Mouse (Mus musculus) inflammation-experienced regulatory T-cells, adult 6 months (primary cell): ENCODE data around the gene Slc35b1. TPM values are rescaled to one million over a fixed set of nuclear protein-coding genes. Genes with fewer than 3 reads are reported as not detected.
"Not testable (repeated sequence)": the region's sequence is repeated elsewhere in the genome, so short reads cannot be mapped to it uniquely, and the experiment has no call there.

ENCODE experiments used
- ATAC-seq: one replicate; pipeline ENCODE4 v1.8.0; 2017
- polyA plus RNA-seq, 3 experiments: library from polyadenylated mRNA; unstranded; fragments of 100-300 nt; shearing (Covaris generic); gene quantifications; one replicate each; pipeline ENCODE4 v1.2.1; 2017

Gene Slc35b1
- polyA plus RNA-seq, 3 experiments from 2014 or later: 63.5 to 83.2 (median 70.3) TPM

GRCm38 (mm10) chr11:95396548-95396947 is 12.1 kb downstream of the Slc35b1 start:
- no peak for ATAC-seq

- no peak for ATAC-seq
Measured at GRCm38 (mm10) chr11:95397843-95398835, 13.6 kb downstream of the Slc35b1 start.

- ATAC-seq: no peak
Measured at GRCm38 (mm10) chr11:95399520-95400020, 15.1 kb downstream of the Slc35b1 start.

GRCm38 (mm10) chr11:95401568-95401967 is 17.1 kb downstream of the Slc35b1 start:
- ATAC-seq: no peak

GRCm38 (mm10) chr11:95402196-95402595 is 17.7 kb downstream of the Slc35b1 start:
- no peak for ATAC-seq

GRCm38 (mm10) chr11:95402658-95403101 is 18.2 kb downstream of the Slc35b1 start:
- ATAC-seq: no peak

- no peak for ATAC-seq
Measured at GRCm38 (mm10) chr11:95403382-95404340, 19.2 kb downstream of the Slc35b1 start.

- no peak for ATAC-seq
Measured at GRCm38 (mm10) chr11:95405771-95406170, 21.3 kb downstream of the Slc35b1 start.

GRCm38 (mm10) chr11:95406398-95406797 is 21.9 kb downstream of the Slc35b1 start:
- not testable (repeated sequence) for ATAC-seq

GRCm38 (mm10) chr11:95409450-95410112 is 25.1 kb downstream of the Slc35b1 start:
- ATAC-seq: no peak

- ATAC-seq: no peak
Measured at GRCm38 (mm10) chr11:95411453-95412013, 27.0 kb downstream of the Slc35b1 start.

- no peak for ATAC-seq
Measured at GRCm38 (mm10) chr11:95412615-95413014, 28.1 kb downstream of the Slc35b1 start.

- peak; percentile 79 for ATAC-seq
Measured at GRCm38 (mm10) chr11:95413641-95414535, 29.4 kb downstream of the Slc35b1 start, which contains the start of gene Spop. Gene Spop, plus strand, starts transcription at chr11:95414080.

- peak; percentile 53 for ATAC-seq
Measured at GRCm38 (mm10) chr11:95414536-95415161, 30.2 kb downstream of the Slc35b1 start.

GRCm38 (mm10) chr11:95415931-95416330 is 31.4 kb downstream of the Slc35b1 start:
- no peak for ATAC-seq

- no peak for ATAC-seq
Measured at GRCm38 (mm10) chr11:95417341-95417740, 32.8 kb downstream of the Slc35b1 start.

- no peak for ATAC-seq
Measured at GRCm38 (mm10) chr11:95420880-95421435, 36.5 kb downstream of the Slc35b1 start.

GRCm38 (mm10) chr11:95423505-95423904 is 39.0 kb downstream of the Slc35b1 start:
- no peak for ATAC-seq

GRCm38 (mm10) chr11:95431344-95431743 is 46.9 kb downstream of the Slc35b1 start:
- no peak for ATAC-seq

GRCm38 (mm10) chr11:95432194-95432593 is 47.7 kb downstream of the Slc35b1 start:
- ATAC-seq: no peak
